Mouse (Mus musculus) CH12.LX (cell line): ENCODE results near the gene Cntn4.

Experiments
- CTCF ChIP-seq, 2 experiments: IDR thresholded peaks in 1 of 2; conservative IDR thresholded peaks in 1 of 2; 2 replicates each; pipeline ENCODE4 v1.5.1; 2011 to 2012; ENCODE audit warnings: low read depth in 2 of 2, low read length in 2 of 2, improper control_type of control experiment in 1 of 2, inconsistent platforms in 1 of 2, mild to moderate bottlenecking in 1 of 2, moderate library complexity in 1 of 2
- HCFC1 ChIP-seq: IDR thresholded peaks from 2 replicates; pipeline ENCODE4 v1.6.1; 2012; ENCODE audit warnings: low read depth, mild to moderate bottlenecking, inconsistent platforms, low read length, improper control_type of control experiment
- IRF4 ChIP-seq: IDR thresholded peaks from 2 replicates; pipeline ENCODE4 v1.6.1; 2014; ENCODE audit warnings: low read depth, mild to moderate bottlenecking, inconsistent platforms, low read length, improper control_type of control experiment
- JUND ChIP-seq: conservative IDR thresholded peaks from 2 replicates; pipeline ENCODE4 v1.6.1; 2011; ENCODE audit warnings: low read depth, low read length, improper control_type of control experiment
- RCOR1 ChIP-seq: conservative IDR thresholded peaks from 2 replicates; pipeline ENCODE4 v1.6.1; 2012; ENCODE audit warnings: low read depth, mild to moderate bottlenecking, inconsistent platforms, low read length, improper control_type of control experiment
- SIN3A ChIP-seq: IDR thresholded peaks from 2 replicates; pipeline ENCODE4 v1.6.1; 2012; ENCODE audit warnings: low read length, improper control_type of control experiment, inconsistent platforms
- SMC3 ChIP-seq: IDR thresholded peaks from 2 replicates; pipeline ENCODE4 v1.6.1; 2011; ENCODE audit warnings: low read depth, low read length, improper control_type of control experiment
- TBP ChIP-seq: conservative IDR thresholded peaks from 2 replicates; pipeline ENCODE4 v1.6.1; 2011; ENCODE audit warnings: low read depth, low read length, improper control_type of control experiment
- USF2 ChIP-seq: conservative IDR thresholded peaks from 2 replicates; pipeline ENCODE4 v1.6.1; 2011; ENCODE audit warnings: low read depth, low read length, improper control_type of control experiment

GRCm38 (mm10) chr6:106565316-106565715 is 887.9 kb downstream of the Cntn4 start:
- TF ChIP-seq TBP, result no peak
- no peak for TF ChIP-seq CTCF (conservative IDR thresholded peaks at IDR 0.05 in 1 of 2, IDR thresholded peaks at IDR 0.05 in 1 of 2; ENCODE audit: low read depth in 2 of 2, low read length in 2 of 2)
- TF ChIP-seq RCOR1, result no peak
- no peak for TF ChIP-seq JUND
- TF ChIP-seq USF2, result no peak
- TF ChIP-seq HCFC1, result no peak
- no peak for TF ChIP-seq SMC3
- TF ChIP-seq IRF4, result no peak
- TF ChIP-seq SIN3A, result no peak
